Mouse (Mus musculus): Measurements from ENCODE around the gene Hdgfl3. TPM values are rescaled to one million over a fixed set of nuclear protein-coding genes. Genes with fewer than 3 reads are reported as not detected.
A peak's percentile ranks its signal among the peaks of the same experiment; 100 is the strongest.

Hdgfl3 gene
- polyA plus RNA-seq, 2 experiments = 17.9 to 21.3 TPM

DNA sequence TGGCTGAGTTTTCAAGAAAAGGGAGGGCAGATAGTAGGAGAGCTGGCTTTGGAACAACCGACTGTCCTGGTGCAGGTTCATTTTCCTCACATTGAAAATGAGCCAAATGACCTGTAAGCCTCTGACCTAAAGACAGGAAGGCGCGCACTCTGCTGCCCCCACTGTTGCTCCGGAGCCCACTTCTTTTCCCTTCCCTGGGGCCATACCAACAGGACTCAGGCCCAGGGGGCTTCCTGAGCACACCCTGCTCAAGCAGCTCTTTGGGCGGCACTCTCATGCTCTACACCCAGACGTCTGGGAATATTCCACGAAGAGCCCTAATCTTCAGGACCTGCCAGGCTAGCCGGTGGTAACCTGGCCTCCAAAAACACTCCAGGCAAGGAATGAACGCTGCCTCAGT lies 76.0 kb downstream of the Hdgfl3 start:
- no peak for TF ChIP-seq POLR2A (IDR thresholded peaks at IDR 0.05; ENCODE audit: borderline replicate concordance, extremely low read depth, insufficient read depth, insufficient read length)
- H3K4me1 ChIP-seq (ENCODE audit: control insufficient read depth, insufficient read depth, low read length) = peaks cover 5% of the 10 kb centered on the region; the same call in 1 of the 2 replicates
- no peak for ATAC-seq (ENCODE audit: low FRiP score, low read depth)
- no peaks in the 10 kb centered on the region for H3K9me3 ChIP-seq (ENCODE audit: control insufficient read depth, low read length)
- WGBS = 8% methylated on average over 9 of the region's 9 CpGs
- H3K27me3 ChIP-seq (ENCODE audit: control insufficient read depth, insufficient read depth, low read length) = peaks cover 18% of the 10 kb centered on the region
- H3K36me3 ChIP-seq (ENCODE audit: control insufficient read depth, insufficient read depth, low read length) = no peaks in the 10 kb centered on the region
- DNase-seq (ENCODE audit: low spot score) = no peak
- H3K9ac ChIP-seq (ENCODE audit: low read depth, low read length, severe bottlenecking) = no peak overlapping the region
- peak overlapping the region; percentile 60 for H3K4me3 ChIP-seq (replicated peaks; ENCODE audit: low read length)
- H3K4me2 ChIP-seq (replicated peaks; ENCODE audit: low read depth, low read length, severe bottlenecking) = peak overlapping the region; percentile 88; the same call in 1 of the 2 replicates
- H3K27ac ChIP-seq (replicated peaks; ENCODE audit: low read depth, low read length) = no peak overlapping the region

DNA sequence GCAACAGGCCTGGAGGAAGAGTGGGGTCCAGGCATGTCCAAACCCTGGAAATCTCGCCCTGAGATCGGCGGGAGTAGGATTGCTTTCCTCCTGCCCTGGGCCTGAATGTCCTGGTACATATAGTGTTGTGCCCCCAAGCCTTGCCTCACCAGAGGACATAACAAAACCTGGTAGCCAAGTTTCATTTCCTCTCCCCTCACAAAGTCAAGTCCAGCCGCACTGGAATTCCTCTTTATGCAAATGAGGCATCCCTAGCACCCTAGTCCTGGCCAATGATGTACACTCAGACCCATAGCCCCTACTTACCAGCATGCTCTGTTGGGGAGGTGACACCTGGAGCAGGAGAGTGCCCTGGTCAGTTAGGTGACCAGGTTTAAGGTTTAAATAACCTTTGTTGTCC lies 78.1 kb downstream of the Hdgfl3 start:
- 62% methylated on average over 4 of the region's 4 CpGs for WGBS
- Histone ChIP-seq H3K27ac (replicated peaks; ENCODE audit: low read depth, low read length) (no peak overlapping the region), H3K4me2 (replicated peaks; ENCODE audit: low read depth, low read length, severe bottlenecking) (no peak overlapping the region), H3K4me3 (replicated peaks; ENCODE audit: low read length) (no peak overlapping the region), H3K36me3 (ENCODE audit: control insufficient read depth, insufficient read depth, low read length) (no peaks in the 10 kb centered on the region), H3K9ac (ENCODE audit: low read depth, low read length, severe bottlenecking) (no peak overlapping the region), H3K9me3 (ENCODE audit: control insufficient read depth, low read length) (no peaks in the 10 kb centered on the region), H3K4me1 (ENCODE audit: control insufficient read depth, insufficient read depth, low read length) (peaks cover 5% of the 10 kb centered on the region; the same call in 1 of the 2 replicates), H3K27me3 (ENCODE audit: control insufficient read depth, insufficient read depth, low read length) (peaks cover 18% of the 10 kb centered on the region)
- TF ChIP-seq POLR2A (IDR thresholded peaks at IDR 0.05; ENCODE audit: borderline replicate concordance, extremely low read depth, insufficient read depth, insufficient read length) = no peak
- ATAC-seq (ENCODE audit: low FRiP score, low read depth) = no peak
- DNase-seq (ENCODE audit: low spot score) = no peak

DNA sequence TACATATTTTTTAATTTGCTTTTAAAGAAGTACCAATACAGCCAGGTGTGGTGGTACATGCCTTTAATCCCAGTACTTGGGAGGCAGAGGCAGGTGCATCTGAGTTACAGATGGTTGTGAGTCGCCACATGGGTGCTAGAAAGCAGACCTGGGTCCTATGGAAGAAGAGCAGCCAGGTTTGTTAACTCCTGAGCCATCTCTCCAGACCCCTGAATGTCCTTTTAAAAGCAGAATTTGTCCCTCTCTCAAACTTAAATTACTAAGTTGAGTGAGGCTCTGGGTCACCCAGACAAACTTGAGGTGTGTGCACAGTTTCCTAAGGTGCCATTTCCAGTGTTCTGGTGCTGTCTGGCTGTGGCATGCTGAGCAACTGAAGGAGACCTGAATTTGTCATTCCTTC lies 78.6 kb downstream of the Hdgfl3 start, which contains the start of gene Gm10160:
TSS of gene Gm10160 (minus strand) at position 101 of the 400 bp plus-strand sequence.
- Histone ChIP-seq H3K9me3 (ENCODE audit: control insufficient read depth, low read length) (no peaks in the 10 kb centered on the region), H3K27ac (replicated peaks; ENCODE audit: low read depth, low read length) (no peak within 1 kb of the TSS), H3K36me3 (ENCODE audit: control insufficient read depth, insufficient read depth, low read length) (no peaks in the 10 kb centered on the region), H3K4me1 (ENCODE audit: control insufficient read depth, insufficient read depth, low read length) (peaks cover 5% of the 10 kb centered on the region; the same call in 1 of the 2 replicates), H3K4me3 (replicated peaks; ENCODE audit: low read length) (no peak within 1 kb of the TSS), H3K27me3 (ENCODE audit: control insufficient read depth, insufficient read depth, low read length) (peaks cover 18% of the 10 kb centered on the region), H3K4me2 (replicated peaks; ENCODE audit: low read depth, low read length, severe bottlenecking) (no peak within 1 kb of the TSS), H3K9ac (ENCODE audit: low read depth, low read length, severe bottlenecking) (no peak within 1 kb of the TSS)
- no peak for ATAC-seq (ENCODE audit: low FRiP score, low read depth)
- no peak for DNase-seq (ENCODE audit: low spot score)
- no peak for TF ChIP-seq POLR2A (IDR thresholded peaks at IDR 0.05; ENCODE audit: borderline replicate concordance, extremely low read depth, insufficient read depth, insufficient read length)
- 88% methylated on average over 1 of the region's 1 CpGs for whole genome bisulfite sequencing

DNA sequence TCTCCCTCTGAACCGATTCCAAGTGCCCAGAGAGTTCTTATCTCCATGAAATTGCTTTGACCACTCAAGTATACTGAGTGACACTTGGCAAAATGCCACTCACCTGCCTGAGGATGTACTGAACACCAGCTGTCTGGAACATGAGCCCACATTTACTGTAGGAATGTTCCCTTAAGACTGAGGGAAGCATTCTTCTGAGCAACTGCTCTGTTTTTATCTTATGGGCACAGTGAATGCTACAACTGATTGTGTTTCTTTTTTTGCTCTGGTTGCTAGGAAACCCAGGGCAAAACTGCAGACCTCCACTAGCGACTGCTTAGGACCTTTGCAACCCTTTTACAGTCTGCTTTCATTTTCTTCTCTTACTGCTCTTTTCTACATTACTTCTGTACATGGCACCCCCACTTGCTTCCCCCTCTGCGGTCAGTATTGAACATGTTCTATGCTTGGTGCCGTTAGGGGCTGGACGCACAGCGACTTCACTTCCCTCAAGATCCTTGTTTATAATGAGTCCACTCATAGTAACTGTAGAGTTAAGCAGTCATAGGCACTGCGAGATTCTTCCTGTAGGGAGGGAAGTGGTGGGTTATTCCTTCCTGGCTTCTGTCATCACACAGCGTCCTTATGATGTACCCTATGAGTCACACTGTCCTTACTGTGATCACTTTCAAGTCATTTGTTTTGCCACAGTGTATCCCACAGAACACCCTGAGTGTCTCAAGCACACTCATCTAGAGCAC lies 79.5 kb downstream of the Hdgfl3 start:
- DNase-seq (ENCODE audit: low spot score) (peak; percentile 69), ATAC-seq (ENCODE audit: low FRiP score, low read depth) (peak; percentile 67)
- Histone ChIP-seq H3K9ac (ENCODE audit: low read depth, low read length, severe bottlenecking) (no peak overlapping the region), H3K27ac (replicated peaks; ENCODE audit: low read depth, low read length) (no peak overlapping the region), H3K27me3 (ENCODE audit: control insufficient read depth, insufficient read depth, low read length) (peaks cover 17% of the 10 kb centered on the region), H3K9me3 (ENCODE audit: control insufficient read depth, low read length) (no peaks in the 10 kb centered on the region), H3K4me1 (ENCODE audit: control insufficient read depth, insufficient read depth, low read length) (peaks cover 4% of the 10 kb centered on the region; the same call in 1 of the 2 replicates), H3K4me2 (replicated peaks; ENCODE audit: low read depth, low read length, severe bottlenecking) (no peak overlapping the region), H3K36me3 (ENCODE audit: control insufficient read depth, insufficient read depth, low read length) (no peaks in the 10 kb centered on the region), H3K4me3 (replicated peaks; ENCODE audit: low read length) (no peak overlapping the region)
- TF ChIP-seq POLR2A (IDR thresholded peaks at IDR 0.05; ENCODE audit: borderline replicate concordance, extremely low read depth, insufficient read depth, insufficient read length) = no peak
- 65% methylated on average over 8 of the region's 8 CpGs for WGBS

DNA sequence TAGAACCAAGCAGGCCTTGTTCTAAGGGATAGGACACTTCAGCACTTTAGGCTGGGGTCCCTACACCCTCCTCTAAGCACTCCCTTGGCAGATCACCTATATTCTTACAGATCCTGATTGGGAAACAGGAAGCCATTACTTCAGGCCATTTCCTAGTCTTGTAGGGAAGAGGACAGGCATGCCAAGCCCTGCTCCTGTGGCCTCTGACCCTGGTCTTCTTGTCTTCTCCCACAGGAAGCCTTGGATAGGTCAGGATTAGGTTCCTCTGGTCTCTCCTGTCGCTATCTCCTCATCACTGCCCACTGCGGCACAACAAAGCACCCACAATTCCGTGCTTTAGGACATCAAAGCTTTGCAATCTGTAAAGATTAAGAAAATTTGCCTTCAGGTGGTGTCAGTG lies 82.6 kb downstream of the Hdgfl3 start:
- no peak for TF ChIP-seq POLR2A (IDR thresholded peaks at IDR 0.05; ENCODE audit: borderline replicate concordance, extremely low read depth, insufficient read depth, insufficient read length)
- H3K27ac ChIP-seq (replicated peaks; ENCODE audit: low read depth, low read length) = no peak overlapping the region
- no peak for DNase-seq (ENCODE audit: low spot score)
- no peak overlapping the region for H3K9ac ChIP-seq (ENCODE audit: low read depth, low read length, severe bottlenecking)
- no peak overlapping the region for H3K4me3 ChIP-seq (replicated peaks; ENCODE audit: low read length)
- no peaks in the 10 kb centered on the region for H3K9me3 ChIP-seq (ENCODE audit: control insufficient read depth, low read length)
- no peaks in the 10 kb centered on the region for H3K36me3 ChIP-seq (ENCODE audit: control insufficient read depth, insufficient read depth, low read length)
- H3K4me1 ChIP-seq (ENCODE audit: control insufficient read depth, insufficient read depth, low read length) = 0 out of 2 replicates have a peak, but pooled peaks cover 2% of the 10 kb centered on the region
- no peak overlapping the region for H3K4me2 ChIP-seq (replicated peaks; ENCODE audit: low read depth, low read length, severe bottlenecking)
- H3K27me3 ChIP-seq (ENCODE audit: control insufficient read depth, insufficient read depth, low read length) = no peaks in the 10 kb centered on the region
- 72% methylated on average over 3 of the region's 3 CpGs for WGBS
- ATAC-seq (ENCODE audit: low FRiP score, low read depth) = no peak
